Mouse (Mus musculus) lung, postnatal 0 days (tissue): ENCODE results near the gene Fance. TPM values are rescaled to one million over a fixed set of nuclear protein-coding genes. Genes with fewer than 3 reads are reported as not detected.
A peak's percentile ranks its signal among the peaks of the same experiment; 100 is the strongest.

Source experiments
- ATAC-seq: fragments of 200-750 bp; cut with Nextera tagmentation; 2 replicates; pipeline ENCODE4 v1.8.0; 2017; ENCODE audit warnings: moderate library complexity
- DNase-seq: peaks from one replicate; pipeline ENCODE4 v3.0.0-alpha.2; 2016; ENCODE audit warnings: low spot score
- H3K27ac ChIP-seq: fragments of 300-500 bp; sonication (generic); 2 replicates; pipeline ENCODE4 v1.5.1; 2014; ENCODE audit warnings: antibody characterized with exemption, mild to moderate bottlenecking, low read length, mixed read lengths
- H3K27me3 ChIP-seq: fragments of 300-500 bp; sonication (generic); replicated peaks from 2 replicates; pipeline ENCODE4 v1.6.1; 2014; ENCODE audit warnings: low read length, mixed read lengths; ENCODE audit not compliant: insufficient read depth
- H3K36me3 ChIP-seq: fragments of 300-500 bp; sonication (generic); 2 replicates; pipeline ENCODE4 v1.6.1; 2014; ENCODE audit warnings: low read length, mixed read lengths; ENCODE audit not compliant: insufficient read depth
- H3K4me1 ChIP-seq: fragments of 300-500 bp; sonication (generic); 2 replicates; pipeline ENCODE4 v1.6.1; 2014; ENCODE audit warnings: antibody characterized with exemption, low read depth, low read length, mixed read lengths; ENCODE audit not compliant: insufficient read depth
- H3K4me2 ChIP-seq: fragments of 300-500 bp; sonication (generic); replicated peaks from 2 replicates; pipeline ENCODE4 v1.6.1; 2014; ENCODE audit warnings: low read depth, mild to moderate bottlenecking, low read length, moderate library complexity, mixed read lengths
- H3K4me3 ChIP-seq: fragments of 300-500 bp; sonication (generic); 2 replicates; pipeline ENCODE4 v1.5.1; 2014; ENCODE audit warnings: low read depth, low read length
- H3K9ac ChIP-seq: fragments of 300-500 bp; sonication (generic); replicated peaks from 2 replicates; pipeline ENCODE4 v1.6.1; 2014; ENCODE audit warnings: low read depth, mild to moderate bottlenecking
- H3K9me3 ChIP-seq: fragments of 300-500 bp; sonication (generic); 2 replicates; pipeline ENCODE4 v1.6.1; 2016; ENCODE audit warnings: low read length, mixed read lengths
- CTCF ChIP-seq: IDR thresholded peaks from 2 replicates; pipeline ENCODE4 v1.5.1; 2016; ENCODE audit warnings: antibody characterized with exemption, mild to moderate bottlenecking
- EP300 ChIP-seq: IDR thresholded peaks from 2 replicates; pipeline ENCODE4 v1.6.1; 2016; ENCODE audit warnings: antibody characterized with exemption, mild to moderate bottlenecking, control low read depth
- WGBS: fragments of 180-500 bp; shearing (Covaris S2); extraction: QIAGEN DNeasy Blood & Tissue Kit; methylation state at CpG from one replicate; pipeline ENCODE4 v1.1.7; 2014; 5-methylcytosine and 5-hydroxymethylcytosine counted together
- polyA plus RNA-seq: library from polyadenylated mRNA; unstranded; fragments of >200 nt; fragmentation: Nextera tagmentation; extraction: Ambion mirVana; gene quantifications from 2 replicates; pipeline ENCODE4 v1.2.1, GENCODE M21; 2015

Gene Fance
- 21.8 and 24.3 TPM in 2 replicates for polyA plus RNA-seq

- under 1% methylated on average over 56 of the region's 69 CpGs for WGBS
- TF ChIP-seq EP300: no peak
- TF ChIP-seq CTCF: peak; percentile 10; the same call in 1 of the 2 replicates
- peak; percentile 98 for ATAC-seq
Measured at GRCm38 (mm10) chr17:28313212-28313879, at the start of gene Fance. Fance (plus strand) TSS chr17:28313519.

GRCm38 (mm10) chr17:28267251-28267650 is 46.1 kb upstream of the Fance start:
- H3K9me3 ChIP-seq: no peaks in the 10 kb centered on the region
- H3K27ac ChIP-seq: no peak overlapping the region
- no peak overlapping the region for H3K9ac ChIP-seq
- no peak overlapping the region for H3K4me3 ChIP-seq
- DNase-seq (no peak), ATAC-seq (no peak)
- no peaks in the 10 kb centered on the region for H3K36me3 ChIP-seq
- TF ChIP-seq CTCF (no peak), EP300 (no peak)
- no peaks in the 10 kb centered on the region for H3K27me3 ChIP-seq
- no peaks in the 10 kb centered on the region for H3K4me1 ChIP-seq
- H3K4me2 ChIP-seq: no peak overlapping the region
- 78% methylated on average over 5 of the region's 5 CpGs for WGBS

More at GRCm38 (mm10) chr17:28313212-28313879, at the start of gene Fance:
- Histone ChIP-seq H3K27me3 (no peaks in the 10 kb centered on the region), H3K27ac (peak within 1 kb of the TSS; percentile 96), H3K4me2 (peak within 1 kb of the TSS; percentile 92), H3K9ac (peak within 1 kb of the TSS; percentile 76), H3K9me3 (no peaks in the 10 kb centered on the region), H3K4me3 (peak within 1 kb of the TSS; percentile 69), H3K36me3 (peaks cover 12% of the 10 kb centered on the region), H3K4me1 (peaks cover 3% of the 10 kb centered on the region)
- peak; percentile 100 for DNase-seq

DNA sequence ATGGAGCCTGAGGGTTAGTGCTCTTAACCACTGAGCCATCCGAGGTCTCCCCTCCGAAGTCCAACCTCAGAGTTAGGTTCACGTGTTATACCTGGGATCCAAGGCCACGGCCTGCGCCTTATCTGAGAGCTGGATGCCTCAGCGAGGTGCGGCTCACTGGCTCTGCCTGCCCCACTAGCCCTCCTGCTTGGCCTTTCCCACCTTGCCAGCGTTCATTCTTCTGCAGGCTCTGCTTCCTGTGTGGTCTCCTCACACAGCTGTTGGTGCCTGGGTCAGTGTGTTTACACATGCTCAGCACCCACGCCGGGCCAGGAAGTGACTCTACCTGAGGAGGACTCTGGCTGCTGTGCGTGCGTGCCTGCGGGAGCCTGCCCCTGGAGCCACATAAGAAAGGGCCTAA is 43.2 kb upstream of the Fance start:
- peak; percentile 60 for DNase-seq

DNA sequence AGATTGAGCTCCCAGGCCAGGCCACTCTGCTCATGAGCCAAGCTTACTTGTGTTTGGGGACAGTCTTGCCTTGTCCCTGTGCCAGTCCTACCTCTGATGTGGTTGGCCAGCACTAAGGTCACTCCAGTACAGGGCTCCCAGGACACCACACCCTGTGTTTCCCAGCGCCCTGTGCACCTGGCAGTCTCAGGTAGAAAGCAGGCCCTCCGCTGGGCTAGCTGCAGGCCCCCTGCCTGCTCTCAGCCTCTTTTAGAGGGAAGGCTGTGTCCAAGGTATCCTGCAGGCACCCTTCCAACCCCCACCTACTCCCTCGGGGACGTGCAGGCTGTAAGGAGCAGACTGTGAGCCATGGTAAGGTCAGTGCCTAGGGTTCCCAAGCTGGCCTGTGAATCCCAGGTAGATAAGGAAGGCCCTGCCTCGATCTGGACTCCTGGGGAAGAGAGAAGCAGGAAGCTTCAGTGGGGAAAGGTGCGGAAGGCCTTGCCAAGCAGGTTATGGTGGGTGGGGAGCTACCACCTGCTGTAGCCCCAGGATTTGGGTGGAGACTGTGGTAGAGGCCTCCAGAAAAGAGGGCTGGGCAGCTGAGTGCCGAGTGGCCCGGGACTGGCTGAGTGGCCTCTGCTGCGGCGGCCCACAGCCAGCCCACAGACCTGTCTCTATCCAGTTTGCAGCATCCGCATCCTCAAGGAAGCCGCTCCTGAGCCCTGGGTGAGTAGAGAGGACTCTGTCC is 41.6 kb upstream of the Fance start:
- H3K36me3 ChIP-seq: no peaks in the 10 kb centered on the region

More for the DNA sequence above, 43.2 kb upstream of the Fance start:
- Histone ChIP-seq H3K4me2 (no peak overlapping the region), H3K27me3 (no peaks in the 10 kb centered on the region), H3K27ac (peak overlapping the region; percentile 47), H3K9ac (no peak overlapping the region), H3K4me1 (no peaks in the 10 kb centered on the region), H3K9me3 (no peaks in the 10 kb centered on the region), H3K36me3 (no peaks in the 10 kb centered on the region), H3K4me3 (no peak overlapping the region)
- peak; percentile 67 for ATAC-seq
- TF ChIP-seq EP300 (no peak), CTCF (no peak)
- 29% methylated on average over 13 of the region's 13 CpGs for WGBS

DNA sequence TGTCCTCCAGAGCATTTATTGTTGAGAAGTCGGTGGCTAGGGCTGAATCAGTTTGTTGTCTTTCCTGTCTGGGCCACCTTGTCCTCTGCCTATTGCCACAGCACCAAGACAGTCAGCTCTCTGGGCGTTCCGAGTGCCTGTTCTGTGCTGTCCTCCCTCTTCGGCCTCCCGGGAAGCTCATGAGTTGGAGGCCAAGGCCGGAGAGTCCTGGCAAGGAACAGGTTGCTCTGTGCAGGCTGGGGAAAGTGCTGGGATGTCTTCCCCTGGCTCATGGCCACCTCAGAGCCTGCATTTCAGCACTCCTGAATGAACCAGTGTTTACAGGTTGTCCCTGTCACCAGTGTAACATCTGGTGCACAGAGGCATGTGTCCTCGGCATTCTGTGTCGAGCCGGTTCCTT is 41.0 kb upstream of the Fance start:
- WGBS: 61% methylated on average over 9 of the region's 9 CpGs
- Histone ChIP-seq H3K9ac (no peak overlapping the region), H3K36me3 (no peaks in the 10 kb centered on the region), H3K4me3 (no peak overlapping the region), H3K27ac (peak overlapping the region; percentile 73), H3K4me1 (no peaks in the 10 kb centered on the region), H3K9me3 (no peaks in the 10 kb centered on the region), H3K4me2 (no peak overlapping the region), H3K27me3 (no peaks in the 10 kb centered on the region)
- no peak for TF ChIP-seq EP300
- TF ChIP-seq CTCF: no peak
- ATAC-seq (no peak), DNase-seq (no peak)

More for the DNA sequence above, 41.6 kb upstream of the Fance start:
- no peak for TF ChIP-seq EP300
- TF ChIP-seq CTCF: no peak
- Histone ChIP-seq H3K9ac (no peak overlapping the region), H3K27me3 (no peaks in the 10 kb centered on the region), H3K4me2 (no peak overlapping the region), H3K4me3 (no peak overlapping the region), H3K4me1 (no peaks in the 10 kb centered on the region), H3K9me3 (no peaks in the 10 kb centered on the region), H3K27ac (peak overlapping the region; percentile 73)
- DNase-seq (peak; percentile 44), ATAC-seq (peak; percentile 52)
- WGBS: 61% methylated on average over 12 of the region's 12 CpGs

DNA sequence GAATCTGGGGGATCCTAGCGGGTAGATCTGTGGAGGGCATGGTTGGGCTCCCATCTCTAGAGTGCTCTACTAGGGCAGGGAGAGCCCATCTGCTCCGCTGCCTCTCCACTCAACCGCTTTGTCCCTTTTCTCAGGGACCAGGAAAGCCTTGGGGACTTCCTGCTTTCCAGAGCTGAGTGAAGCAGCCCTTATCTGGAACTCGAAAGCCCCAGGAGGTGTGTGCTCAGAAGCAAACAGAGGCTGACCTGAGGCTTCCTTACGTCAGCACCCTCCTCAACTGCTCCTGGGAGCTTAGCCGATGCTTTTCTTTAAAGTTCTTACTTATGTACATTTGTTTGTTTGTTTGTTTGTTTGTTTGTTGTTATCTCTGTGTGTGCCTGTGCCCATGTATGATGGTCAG is 40.5 kb upstream of the Fance start:
- H3K4me2 ChIP-seq: no peak overlapping the region
- no peak overlapping the region for H3K9ac ChIP-seq
- no peak overlapping the region for H3K4me3 ChIP-seq
- no peaks in the 10 kb centered on the region for H3K36me3 ChIP-seq
- H3K27ac ChIP-seq: peak overlapping the region; percentile 73
- no peak for TF ChIP-seq EP300
- TF ChIP-seq CTCF: no peak
- peak; percentile 75 for DNase-seq
- no peaks in the 10 kb centered on the region for H3K27me3 ChIP-seq
- H3K9me3 ChIP-seq: no peaks in the 10 kb centered on the region
- no peaks in the 10 kb centered on the region for H3K4me1 ChIP-seq
- peak; percentile 78 for ATAC-seq
- WGBS: 52% methylated on average over 6 of the region's 6 CpGs
